Mouse (Mus musculus) adrenal gland, adult 18-20 months (tissue): ENCODE data around the gene S100a7a. TPM values are rescaled to one million over a fixed set of nuclear protein-coding genes. Genes with fewer than 3 reads are reported as not detected.

Experiments used
- DNase-seq, 2 experiments: peaks; one replicate each; pipeline ENCODE4 v3.0.0; 2021 to 2022; ENCODE audit warnings: low spot score in 2 of 2
- long read RNA-seq, 2 experiments: library from polyadenylated mRNA; stranded (forward); transcript quantifications; one replicate each; pipeline ENCODE4 v2.0.0; 2021
- total RNA-seq, 2 experiments: library from RNA; stranded (reverse); gene quantifications; 1 replicate in 1 of 2; 2 replicates in 1 of 2; pipeline ENCODE4 v1.2.3; 2021

S100a7a gene
- total RNA-seq, result under 1 TPM; 0.23 to 0.54 TPM
- long read RNA-seq, experiment 1, result 0 reads
- long read RNA-seq, experiment 2, partial matches to known transcripts, result 0 of 1 reads
- long read RNA-seq, experiment 2, other reads (novel, unspliced or antisense), result 0 of 1 reads

- DNase-seq, result no peak
Measured at GRCm38 (mm10) chr3:90653717-90654116, at the start of gene S100a7a. Gene S100a7a, plus strand, starts transcription at chr3:90654017.

GRCm38 (mm10) chr3:90604416-90604815 is 49.4 kb upstream of the S100a7a start:
- peak; percentile 69 to 75 for DNase-seq

- DNase-seq, result no peak
Measured at GRCm38 (mm10) chr3:90605049-90605448, 48.8 kb upstream of the S100a7a start.

- no peak for DNase-seq
Measured at GRCm38 (mm10) chr3:90605736-90606135, 48.1 kb upstream of the S100a7a start.

- DNase-seq, result no peak
Measured at GRCm38 (mm10) chr3:90606185-90606584, 47.6 kb upstream of the S100a7a start.

GRCm38 (mm10) chr3:90607361-90607760 is 46.5 kb upstream of the S100a7a start:
- DNase-seq, result no peak

GRCm38 (mm10) chr3:90608223-90608622 is 45.6 kb upstream of the S100a7a start, which contains the start of gene S100a5:
Gene S100a5, plus strand, starts transcription at chr3:90608523.
- no peak for DNase-seq

- DNase-seq, result no peak
Measured at GRCm38 (mm10) chr3:90609102-90609501, 44.7 kb upstream of the S100a7a start.

GRCm38 (mm10) chr3:90611494-90611893 is 42.3 kb upstream of the S100a7a start:
- no peak for DNase-seq

GRCm38 (mm10) chr3:90612061-90612460 is 41.8 kb upstream of the S100a7a start:
- no peak for DNase-seq

GRCm38 (mm10) chr3:90612728-90613291 is 41.0 kb upstream of the S100a7a start, which contains the start of gene S100a6:
Gene S100a6, plus strand, starts transcription at chr3:90612882.
- peak in 1 of 2 experiments; percentile 52 for DNase-seq

GRCm38 (mm10) chr3:90613461-90614147 is 40.2 kb upstream of the S100a7a start:
- no peak for DNase-seq

GRCm38 (mm10) chr3:90614148-90614530 is 39.7 kb upstream of the S100a7a start:
- no peak for DNase-seq

- DNase-seq, result no peak
Measured at GRCm38 (mm10) chr3:90614611-90615251, 39.1 kb upstream of the S100a7a start.

- DNase-seq, result peak; percentile 64 to 68
Measured at GRCm38 (mm10) chr3:90615415-90615814, 38.4 kb upstream of the S100a7a start.

GRCm38 (mm10) chr3:90615911-90616310 is 37.9 kb upstream of the S100a7a start:
- no peak for DNase-seq

GRCm38 (mm10) chr3:90617586-90617985 is 36.2 kb upstream of the S100a7a start:
- no peak for DNase-seq

- no peak for DNase-seq
Measured at GRCm38 (mm10) chr3:90621552-90621951, 32.3 kb upstream of the S100a7a start.

- peak in 1 of 2 experiments; percentile 41 for DNase-seq
Measured at GRCm38 (mm10) chr3:90623435-90624071, 30.3 kb upstream of the S100a7a start.

- DNase-seq, result no peak
Measured at GRCm38 (mm10) chr3:90625496-90625895, 28.3 kb upstream of the S100a7a start.

- DNase-seq, result no peak
Measured at GRCm38 (mm10) chr3:90626266-90627021, 27.4 kb upstream of the S100a7a start.
